Mouse (Mus musculus): ENCODE results near the gene Col28a1.

GRCm38 (mm10) chr6:8172101-8172500 lies 20.3 kb downstream of the Col28a1 start:
- TF ChIP-seq CTCF (IDR thresholded peaks at IDR 0.05; ENCODE audit: insufficient read depth, low read depth, low read length) (no peak), POLR2A (IDR thresholded peaks at IDR 0.05; ENCODE audit: insufficient read depth, low read depth, low read length) (no peak)
